ENCODE assay signal across 9 mouse cellular contexts in genomic region chr5:64513155-64513945, GRCm38 (mm10).
DNase-seq lines count a peak whose midpoint lies in the region; ATAC-seq and TF ChIP-seq lines count a peak whose summit lies in the region.
"Had no signal": no experiment of that assay in that cellular context is flagged by ENCODE, and none has a peak within 500 bp of the region (broad histone marks: within the 10 kb centered on the region; RNA-seq: fewer than 3 reads in every experiment).

No protein-coding gene starts in this region.

- no peaks in the 10 kb centered on the region for H3K9me3 ChIP-seq in forebrain, embryonic 13.5 days (replicated peaks)
- no peaks in the 10 kb centered on the region for H3K9me3 ChIP-seq in forebrain, embryonic 11.5 days (ENCODE audit: control insufficient read depth, low read length)
- no peaks in the 10 kb centered on the region for H3K9me3 ChIP-seq in stomach, postnatal 0 days (ENCODE audit: control insufficient read depth, low read length)
- H3K9me3 ChIP-seq: lung, embryonic 15.5 days had no signal

- WGBS in forebrain, embryonic 13.5 days = 71% methylated on average over 20 of the region's 20 CpGs
- WGBS in forebrain, embryonic 11.5 days = 83% methylated on average over 20 of the region's 20 CpGs
- WGBS in stomach, postnatal 0 days = 65% methylated on average over 20 of the region's 20 CpGs

- no peak overlapping the region for H3K27ac ChIP-seq in forebrain, embryonic 13.5 days
- no peak overlapping the region for H3K27ac ChIP-seq in forebrain, embryonic 11.5 days (ENCODE audit: low read depth, low read length)
- peak overlapping the region; percentile 95 for H3K27ac ChIP-seq in testis, adult 2 months (ENCODE audit: control insufficient read depth, insufficient read depth, low read depth, low read length)
- no peak overlapping the region for H3K27ac ChIP-seq in stomach, postnatal 0 days (replicated peaks)
- H3K27ac ChIP-seq: lung, embryonic 15.5 days had no signal

- H3K4me1 ChIP-seq in forebrain, embryonic 13.5 days = 0 out of 2 replicates have a peak, but pooled peaks cover 13% of the 10 kb centered on the region
- no peaks in the 10 kb centered on the region for H3K4me1 ChIP-seq in forebrain, embryonic 11.5 days (replicated peaks; ENCODE audit: control insufficient read depth, insufficient read depth, low read length)
- peaks cover 5% of the 10 kb centered on the region; the same call in 1 of the 2 replicates for H3K4me1 ChIP-seq in testis, adult 2 months (ENCODE audit: control insufficient read depth, insufficient read depth, low read length)
- no peaks in the 10 kb centered on the region for H3K4me1 ChIP-seq in stomach, postnatal 0 days (replicated peaks; ENCODE audit: control insufficient read depth, insufficient read depth)

- TF ChIP-seq POLR2A in testis, adult 2 months (IDR thresholded peaks at IDR 0.05; ENCODE audit: control insufficient read depth, low read depth, low read length) = peak; percentile 52

- no peak for DNase-seq in forebrain, embryonic 11.5 days (ENCODE audit: low spot score)
- DNase-seq in testis, postnatal 10 days (ENCODE audit: low spot score) = no peak
- DNase-seq in layer of hippocampus, adult 18-20 months (ENCODE audit: low spot score in 2 of 2) = peak; percentile 45 to 85
- DNase-seq in stomach, postnatal 0 days (ENCODE audit: low spot score) = peak; percentile 31
- no peak for DNase-seq in urinary bladder, adult 2 months (ENCODE audit: low spot score)
- no peak for DNase-seq in c-Kit-positive CD71-positive TER-119-positive erythroid progenitor cells, embryonic 14.5 days (ENCODE audit: low spot score)

- H3K27me3 ChIP-seq in forebrain, embryonic 13.5 days = no peaks in the 10 kb centered on the region
- H3K27me3 ChIP-seq in forebrain, embryonic 11.5 days (ENCODE audit: control insufficient read depth, insufficient read depth, low read length) = no peaks in the 10 kb centered on the region
- H3K27me3 ChIP-seq in testis, adult 2 months (ENCODE audit: control insufficient read depth, insufficient read depth, low read length) = no peaks in the 10 kb centered on the region
- H3K27me3 ChIP-seq in stomach, postnatal 0 days (ENCODE audit: control insufficient read depth, insufficient read depth, low read length) = no peaks in the 10 kb centered on the region
- H3K27me3 ChIP-seq: lung, embryonic 15.5 days had no signal

- TF ChIP-seq CTCF in testis, adult 2 months (IDR thresholded peaks at IDR 0.05; ENCODE audit: control insufficient read depth, insufficient read depth, insufficient replicate concordance, low read depth, low read length) = no peak
- no peak for TF ChIP-seq CTCF in stomach, postnatal 0 days (IDR thresholded peaks at IDR 0.05; ENCODE audit: low read depth)

- H3K4me3 ChIP-seq in forebrain, embryonic 13.5 days = no peak overlapping the region
- no peak overlapping the region for H3K4me3 ChIP-seq in forebrain, embryonic 11.5 days (ENCODE audit: low read depth, low read length)
- peak overlapping the region; percentile 87 for H3K4me3 ChIP-seq in testis, adult 2 months (ENCODE audit: control insufficient read depth, low read depth, low read length)
- no peak overlapping the region for H3K4me3 ChIP-seq in stomach, postnatal 0 days (ENCODE audit: low read depth, low read length)
- H3K4me3 ChIP-seq: lung, embryonic 15.5 days had no signal

- TF ChIP-seq EP300 in stomach, postnatal 0 days (optimal IDR thresholded peaks at IDR 0.05) = no peak

- ATAC-seq in forebrain, embryonic 13.5 days = peak; percentile 74
- no peak for ATAC-seq in forebrain, embryonic 11.5 days (replicated peaks; ENCODE audit: low FRiP score)
- no peak for ATAC-seq in stomach, postnatal 0 days (ENCODE audit: low FRiP score, low TSS enrichment)

- H3K4me2 ChIP-seq in forebrain, embryonic 13.5 days = no peak overlapping the region
- H3K4me2 ChIP-seq in forebrain, embryonic 11.5 days (ENCODE audit: low read depth, low read length, severe bottlenecking) = no peak overlapping the region
- H3K4me2 ChIP-seq in stomach, postnatal 0 days (replicated peaks; ENCODE audit: low read depth) = no peak overlapping the region
- H3K4me2 ChIP-seq: lung, embryonic 15.5 days had no signal

- H3K36me3 ChIP-seq in forebrain, embryonic 13.5 days (ENCODE audit: poor library complexity, severe bottlenecking) = no peaks in the 10 kb centered on the region
- no peaks in the 10 kb centered on the region for H3K36me3 ChIP-seq in forebrain, embryonic 11.5 days (ENCODE audit: control insufficient read depth, insufficient read depth, low read length)
- H3K36me3 ChIP-seq in testis, adult 2 months (ENCODE audit: control insufficient read depth, insufficient read depth, low read length) = no peaks in the 10 kb centered on the region
- no peaks in the 10 kb centered on the region for H3K36me3 ChIP-seq in stomach, postnatal 0 days (ENCODE audit: control insufficient read depth, insufficient read depth, low read length)
- H3K36me3 ChIP-seq: lung, embryonic 15.5 days had no signal

- H3K9ac ChIP-seq in forebrain, embryonic 13.5 days = no peak overlapping the region
- no peak overlapping the region for H3K9ac ChIP-seq in forebrain, embryonic 11.5 days (ENCODE audit: low read length)
- H3K9ac ChIP-seq in stomach, postnatal 0 days (ENCODE audit: low read length) = no peak overlapping the region
- H3K9ac ChIP-seq: lung, embryonic 15.5 days had no signal

Comparison
In these comparisons a context has a peak if more than half of its experiments do, and no peak if none do; other contexts are left out.
1. DNase-seq: peak in layer of hippocampus, adult 18-20 months (2 of 2) and stomach, postnatal 0 days (single experiment); none in forebrain, embryonic 11.5 days (single experiment), testis, postnatal 10 days (single experiment), urinary bladder, adult 2 months (single experiment) and c-Kit-positive CD71-positive TER-119-positive erythroid progenitor cells, embryonic 14.5 days (single experiment).